Mouse (Mus musculus) liver, embryonic 14 days (tissue): Measurements from ENCODE around the gene Tpm3. TPM values are rescaled to one million over a fixed set of nuclear protein-coding genes. Genes with fewer than 3 reads are reported as not detected.

Source experiments
- polyA plus RNA-seq: library from polyadenylated mRNA; depleted of rRNA; stranded (reverse); fragments of >200 nt; gene quantifications from 2 replicates; pipeline ENCODE4 v1.2.3, GENCODE M21; 2012; rRNA removed

Tpm3 gene
- polyA plus RNA-seq, result 84.8 and 95.8 TPM in 2 replicates

DNA sequence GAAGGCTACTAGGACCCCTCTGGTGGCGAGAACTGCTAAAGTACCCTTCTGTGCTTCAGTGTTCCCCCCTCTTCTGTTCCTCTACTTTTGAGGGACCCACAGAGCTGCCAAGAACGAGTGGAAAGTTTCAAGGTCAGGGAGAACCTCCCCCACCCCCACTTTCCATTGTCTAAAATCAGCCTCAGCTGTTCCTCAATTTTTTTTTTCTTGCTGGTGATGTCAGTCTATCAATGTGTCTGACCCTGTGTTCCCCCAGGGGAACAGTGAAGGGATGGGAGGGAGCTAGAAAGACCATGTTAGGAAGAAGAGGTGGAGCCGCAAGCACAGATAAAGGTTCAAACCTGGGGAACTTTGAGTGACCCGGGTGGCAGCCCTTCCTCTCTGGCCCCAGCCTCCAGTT is at the start of gene Tpm3:
Tpm3 (plus strand) TSS at position 356 of the 400 bp plus-strand sequence.

GRCm38 (mm10) chr3:90051441-90052350 is 20.8 kb upstream of the Tpm3 start, which contains the start of gene 4933434E20Rik:
4933434E20Rik (plus strand) TSS chr3:90051636.

DNA sequence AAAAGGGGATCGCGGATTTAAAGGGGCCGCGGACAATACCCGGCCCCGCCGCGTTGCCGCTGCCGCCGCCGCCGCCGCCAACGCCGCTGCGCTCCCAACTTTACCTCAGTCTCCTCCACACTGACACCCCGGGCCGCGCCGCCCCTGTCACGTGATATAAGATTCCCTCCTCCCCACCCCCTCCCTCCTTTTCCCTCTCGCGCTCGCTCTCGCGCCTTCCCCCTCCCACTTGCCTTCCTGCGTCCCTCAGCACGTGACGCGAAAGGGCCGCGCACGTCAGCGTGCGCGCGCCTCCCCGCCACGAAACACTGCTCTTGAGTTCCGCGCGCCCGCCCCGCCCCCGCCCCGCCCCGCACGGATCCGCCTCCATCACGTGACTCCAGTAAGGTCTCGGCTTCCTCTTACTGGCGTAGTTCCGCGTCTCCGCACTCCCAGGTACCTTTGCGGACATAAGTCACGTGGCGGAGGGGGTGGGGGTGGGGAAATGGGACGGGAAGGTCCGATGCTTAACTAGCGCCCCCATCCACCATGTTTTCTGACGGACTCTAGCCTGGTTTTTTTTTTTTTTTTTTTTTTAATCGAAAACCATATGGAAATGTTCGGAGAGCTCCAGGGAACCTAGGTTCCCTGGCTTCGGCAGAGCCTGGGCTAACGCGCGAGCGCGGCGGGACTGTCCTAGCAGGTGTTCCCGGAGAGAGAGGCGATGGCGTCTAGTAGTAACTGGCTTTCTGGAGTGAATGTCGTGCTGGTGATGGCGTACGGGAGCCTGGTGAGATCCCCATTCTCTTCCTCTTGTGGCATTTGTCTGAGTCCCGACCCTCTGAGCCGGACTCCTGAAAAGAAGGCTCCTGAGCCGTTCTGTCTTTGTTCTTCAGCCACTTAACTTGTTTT is 19.9 kb upstream of the Tpm3 start, which contains the start of gene Ubap2l:
Ubap2l (minus strand) TSS at position 278 of the 891 bp plus-strand sequence.

DNA sequence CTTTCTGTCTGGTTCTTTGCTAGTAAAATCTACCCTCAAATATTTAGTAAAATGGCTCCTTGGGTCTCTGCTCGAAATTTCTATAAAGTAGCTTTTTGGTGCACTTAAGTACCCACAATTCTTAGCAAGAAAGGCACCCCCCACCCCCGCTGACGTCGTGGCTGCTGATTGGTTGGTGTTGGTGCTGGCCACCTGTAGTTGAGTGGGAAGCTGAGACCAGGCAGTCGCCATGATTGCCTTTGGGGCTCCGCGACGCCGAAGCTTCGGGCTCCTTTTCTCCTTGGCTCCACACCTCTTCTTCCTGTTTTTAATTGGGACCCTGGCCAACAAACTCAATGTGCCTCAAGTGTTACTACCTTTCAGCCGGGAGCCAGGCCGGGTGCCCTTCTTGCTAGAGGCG is 31.5 kb downstream of the Tpm3 start, which contains the start of gene Nup210l:
Nup210l (plus strand) TSS at position 195 of the 400 bp plus-strand sequence.

Other genes starting within 250 kb of the Tpm3 start
- 0.60 and 0.61 TPM in 2 replicates for gene She, start 241.3 kb upstream of the Tpm3 start, polyA plus RNA-seq
- 0.78 and 1.2 TPM in 2 replicates for gene Il6ra, start 159.5 kb upstream of the Tpm3 start, polyA plus RNA-seq
- 2.8 TPM in 2 replicates for gene Atp8b2, start 109.1 kb upstream of the Tpm3 start, polyA plus RNA-seq
- 65.3 and 70.2 TPM in 2 replicates for gene Hax1, start 73.9 kb upstream of the Tpm3 start, polyA plus RNA-seq
- gene 4933434E20Rik, start 21.0 kb upstream of the Tpm3 start, polyA plus RNA-seq, result 17.5 and 23.7 TPM in 2 replicates
- 52.3 and 56.0 TPM in 2 replicates for gene Ubap2l, start 20.0 kb upstream of the Tpm3 start, polyA plus RNA-seq
- gene Nup210l, start 31.5 kb downstream of the Tpm3 start, polyA plus RNA-seq, result 0.25 and 0.33 TPM in 2 replicates
- 1,354 and 1,509 TPM in 2 replicates for gene Rps27, start 141.0 kb downstream of the Tpm3 start, polyA plus RNA-seq
- 4.5 and 4.6 TPM in 2 replicates for gene Rab13, start 141.0 kb downstream of the Tpm3 start, polyA plus RNA-seq
- 20.6 and 26.0 TPM in 2 replicates for gene Jtb, start 158.9 kb downstream of the Tpm3 start, polyA plus RNA-seq
- gene Creb3l4, start 170.9 kb downstream of the Tpm3 start, polyA plus RNA-seq, result 0.23 and 0.30 TPM in 2 replicates
- gene Slc39a1, start 175.5 kb downstream of the Tpm3 start, polyA plus RNA-seq, result 9.5 and 10.7 TPM in 2 replicates
- 6.6 and 7.9 TPM in 2 replicates for gene Crtc2, start 181.5 kb downstream of the Tpm3 start, polyA plus RNA-seq
- 3.5 and 4.3 TPM in 2 replicates for gene Dennd4b, start 192.5 kb downstream of the Tpm3 start, polyA plus RNA-seq
- gene Gatad2b, start 220.5 kb downstream of the Tpm3 start, polyA plus RNA-seq, result 4.7 and 5.7 TPM in 2 replicates